Mouse (Mus musculus) macrophage (primary cell): ENCODE results near the gene Cpne4. TPM values are rescaled to one million over a fixed set of nuclear protein-coding genes. Genes with fewer than 3 reads are reported as not detected.

ENCODE experiments used
- H3K27ac ChIP-seq: fragments of 350-480 bp; formaldehyde crosslinking; 2 replicates; pipeline ENCODE4 v1.9.0; 2021
- H3K36me3 ChIP-seq: fragments of 350-480 bp; formaldehyde crosslinking; 2 replicates; pipeline ENCODE4 v1.9.0; 2021; ENCODE audit errors: inconsistent target
- H3K4me3 ChIP-seq: fragments of 350-480 bp; formaldehyde crosslinking; 2 replicates; pipeline ENCODE4 v1.9.0; 2021; ENCODE audit errors: inconsistent target
- H3K79me2 ChIP-seq: fragments of 350-480 bp; formaldehyde crosslinking; 2 replicates; pipeline ENCODE4 v1.9.0; 2021; ENCODE audit errors: inconsistent target
- WGBS: methylation state at CpG from one replicate; pipeline ENCODE4 v1.1.7; 2026; ENCODE audit warnings: inconsistent platforms; ENCODE audit not compliant: missing documents; 5-methylcytosine and 5-hydroxymethylcytosine counted together
- polyA plus RNA-seq: library from polyadenylated mRNA; stranded (reverse); fragments of 250-400 nt; gene quantifications from 3 replicates; pipeline ENCODE4 v1.2.4, GENCODE M21; 2018; ENCODE audit warnings: inconsistent platforms

The Cpne4 gene
- polyA plus RNA-seq, 1 experiment from 2014 or later = not detected

GRCm38 (mm10) chr9:104623564-104623963 lies 76.5 kb downstream of the Cpne4 start:
- Histone ChIP-seq H3K4me3 (no peak overlapping the region), H3K79me2 (no peaks in the 10 kb centered on the region), H3K36me3 (no peaks in the 10 kb centered on the region), H3K27ac (no peak overlapping the region)
- WGBS = 93% methylated on average over 4 of the region's 4 CpGs

GRCm38 (mm10) chr9:104627816-104628215 lies 80.7 kb downstream of the Cpne4 start:
- H3K4me3 ChIP-seq = no peak overlapping the region
- no peaks in the 10 kb centered on the region for H3K36me3 ChIP-seq
- 32% methylated on average over 7 of the region's 7 CpGs for WGBS
- no peaks in the 10 kb centered on the region for H3K79me2 ChIP-seq
- no peak overlapping the region for H3K27ac ChIP-seq

- 29% methylated on average over 7 of the region's 7 CpGs for WGBS
These were observed 82.2 kb downstream of the Cpne4 start for GRCm38 (mm10) chr9:104629282-104629681.

GRCm38 (mm10) chr9:104646348-104646994 lies 99.4 kb downstream of the Cpne4 start:
- 75% methylated on average over 5 of the region's 5 CpGs for WGBS
- Histone ChIP-seq H3K27ac (no peak overlapping the region), H3K36me3 (no peaks in the 10 kb centered on the region), H3K79me2 (no peaks in the 10 kb centered on the region), H3K4me3 (no peak overlapping the region)

More at GRCm38 (mm10) chr9:104629282-104629681, 82.2 kb downstream of the Cpne4 start:
- no peaks in the 10 kb centered on the region for H3K36me3 ChIP-seq
- no peaks in the 10 kb centered on the region for H3K79me2 ChIP-seq
- H3K27ac ChIP-seq = no peak overlapping the region
- no peak overlapping the region for H3K4me3 ChIP-seq

DNA sequence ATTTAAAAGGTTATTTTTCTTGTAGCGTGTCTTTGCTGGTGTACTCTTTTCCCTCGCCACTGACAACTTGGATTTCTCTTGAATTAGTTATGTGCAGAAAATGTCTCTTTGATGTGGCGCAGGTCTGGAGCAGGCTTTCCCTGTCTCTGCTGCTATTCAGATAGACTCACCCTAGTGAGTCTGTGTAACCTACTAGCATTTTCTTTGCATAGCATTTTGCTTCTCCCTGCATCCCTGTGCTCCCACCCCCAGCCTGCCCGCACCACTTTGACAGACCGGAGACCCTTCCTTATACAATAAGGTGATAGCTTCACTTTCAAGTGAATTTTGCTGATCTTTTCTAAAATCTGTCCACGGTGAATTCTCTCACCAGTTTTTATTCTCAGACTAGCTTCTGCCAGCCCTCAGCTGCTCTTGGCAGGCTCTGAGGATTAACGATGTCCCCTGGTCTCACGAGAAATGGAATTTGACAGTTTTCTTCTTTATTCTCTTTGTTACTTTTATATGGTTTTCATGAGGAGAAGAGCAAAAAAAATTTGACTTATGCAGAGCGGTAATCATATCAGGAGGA lies 105.7 kb downstream of the Cpne4 start:
- WGBS = 87% methylated on average over 9 of the region's 9 CpGs
- H3K4me3 ChIP-seq = no peak overlapping the region
- no peaks in the 10 kb centered on the region for H3K36me3 ChIP-seq
- no peak overlapping the region for H3K27ac ChIP-seq
- no peaks in the 10 kb centered on the region for H3K79me2 ChIP-seq

- Histone ChIP-seq H3K79me2 (no peaks in the 10 kb centered on the region), H3K36me3 (no peaks in the 10 kb centered on the region), H3K4me3 (no peak overlapping the region), H3K27ac (no peak overlapping the region)
- WGBS = 39% methylated on average over 4 of the region's 4 CpGs
These were observed 112.7 kb downstream of the Cpne4 start for GRCm38 (mm10) chr9:104659758-104660157.

DNA sequence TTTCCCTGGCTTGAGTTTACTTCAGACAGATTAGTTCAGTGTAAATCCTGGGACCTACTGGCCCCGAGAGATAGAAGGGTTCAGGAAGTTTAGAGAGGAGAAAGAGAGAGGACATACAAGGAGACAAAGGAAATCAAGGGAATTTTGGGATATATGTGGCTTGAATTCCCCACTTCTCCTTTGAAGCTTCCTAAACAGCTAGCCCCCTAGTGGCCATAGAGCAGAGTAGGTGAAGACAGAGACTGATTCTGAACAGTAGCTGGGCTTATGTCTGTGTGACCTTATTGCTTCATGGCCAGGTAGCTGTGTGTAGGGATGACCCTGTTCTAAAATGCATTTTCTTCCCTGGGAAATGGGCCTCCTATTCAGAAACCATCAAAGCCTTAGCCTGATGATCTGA lies 129.6 kb downstream of the Cpne4 start:
- Histone ChIP-seq H3K27ac (no peak overlapping the region), H3K36me3 (no peaks in the 10 kb centered on the region), H3K4me3 (no peak overlapping the region), H3K79me2 (no peaks in the 10 kb centered on the region)
- 50% methylated on average over 1 of the region's 1 CpGs for WGBS

- Histone ChIP-seq H3K4me3 (no peak overlapping the region), H3K79me2 (no peaks in the 10 kb centered on the region), H3K27ac (no peak overlapping the region), H3K36me3 (no peaks in the 10 kb centered on the region)
- 93% methylated on average over 3 of the region's 3 CpGs for WGBS
These were observed 131.5 kb downstream of the Cpne4 start for GRCm38 (mm10) chr9:104678571-104678970.

GRCm38 (mm10) chr9:104687051-104687450 lies 140.0 kb downstream of the Cpne4 start:
- H3K4me3 ChIP-seq = no peak overlapping the region
- H3K27ac ChIP-seq = no peak overlapping the region
- 70% methylated on average over 3 of the region's 3 CpGs for WGBS
- no peaks in the 10 kb centered on the region for H3K79me2 ChIP-seq
- no peaks in the 10 kb centered on the region for H3K36me3 ChIP-seq

DNA sequence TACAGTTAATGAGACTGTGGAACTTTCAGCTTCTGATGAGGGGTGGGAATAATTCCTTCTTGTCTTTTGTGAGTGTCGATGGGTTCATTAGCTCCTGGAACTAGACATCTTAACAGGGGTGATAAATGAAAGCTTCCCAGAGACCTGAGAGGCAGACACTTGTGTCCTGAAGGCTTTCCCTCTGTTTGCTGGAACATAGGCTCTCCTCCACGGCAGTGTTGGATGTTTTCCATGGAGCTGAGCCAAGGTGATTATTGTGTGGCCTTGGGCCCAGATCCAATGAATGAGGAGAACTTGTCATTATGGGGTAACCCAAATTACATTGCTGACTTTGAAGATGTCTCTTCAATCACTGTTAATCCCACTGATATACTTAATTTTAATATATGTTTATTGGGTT lies 146.1 kb downstream of the Cpne4 start:
- WGBS = 73% methylated on average over 2 of the region's 2 CpGs
- Histone ChIP-seq H3K4me3 (no peak overlapping the region), H3K27ac (no peak overlapping the region)

GRCm38 (mm10) chr9:104710831-104711230 lies 163.7 kb downstream of the Cpne4 start:
- WGBS = 90% methylated on average over 4 of the region's 5 CpGs
- no peak overlapping the region for H3K4me3 ChIP-seq
- H3K79me2 ChIP-seq = no peaks in the 10 kb centered on the region
- H3K27ac ChIP-seq = no peak overlapping the region
- no peaks in the 10 kb centered on the region for H3K36me3 ChIP-seq

More for the DNA sequence above, 146.1 kb downstream of the Cpne4 start:
- Histone ChIP-seq H3K79me2 (no peaks in the 10 kb centered on the region), H3K36me3 (no peaks in the 10 kb centered on the region)

GRCm38 (mm10) chr9:104725311-104725710 lies 178.2 kb downstream of the Cpne4 start:
- Histone ChIP-seq H3K36me3 (no peaks in the 10 kb centered on the region), H3K4me3 (no peak overlapping the region), H3K79me2 (no peaks in the 10 kb centered on the region), H3K27ac (no peak overlapping the region)
- WGBS = 100% methylated on average over 2 of the region's 2 CpGs

DNA sequence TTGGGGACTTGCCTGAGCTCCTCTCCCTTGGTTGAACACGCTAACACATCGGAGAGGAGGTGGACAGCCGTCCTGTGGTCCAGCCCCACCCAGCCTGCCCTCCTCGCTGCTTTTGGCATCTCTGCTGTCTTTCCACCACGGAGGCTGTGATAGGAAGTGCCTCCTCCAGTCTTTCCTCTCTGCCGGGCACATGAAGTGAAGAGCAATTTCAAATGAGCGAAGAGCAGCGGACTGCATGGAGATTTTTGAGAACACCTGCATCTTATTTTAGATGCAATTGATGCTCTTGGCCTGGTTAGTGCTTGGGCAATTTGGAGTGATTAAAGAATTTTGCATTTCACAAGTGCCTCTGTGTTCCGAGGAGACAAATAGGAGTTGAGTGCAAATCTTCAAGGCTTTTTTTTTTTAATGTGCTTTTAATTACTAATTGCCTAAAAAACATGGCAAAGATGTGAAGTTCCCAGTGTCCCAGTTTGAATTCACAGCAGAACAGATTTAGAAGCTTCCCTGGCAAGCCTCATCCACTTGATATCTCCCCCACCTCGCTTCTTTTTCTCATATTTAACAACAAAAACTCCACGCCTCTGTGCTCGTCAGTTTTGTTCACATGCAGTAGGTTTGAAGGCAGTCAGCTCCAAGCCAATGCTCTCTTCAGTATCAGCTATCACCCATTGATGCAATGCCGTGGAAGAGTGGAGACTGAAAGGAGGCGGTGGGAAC lies 195.7 kb downstream of the Cpne4 start:
- Histone ChIP-seq H3K4me3 (no peak overlapping the region), H3K79me2 (no peaks in the 10 kb centered on the region), H3K27ac (no peak overlapping the region), H3K36me3 (no peaks in the 10 kb centered on the region)
- WGBS = 79% methylated on average over 14 of the region's 14 CpGs

GRCm38 (mm10) chr9:104755519-104755918 lies 208.4 kb downstream of the Cpne4 start:
- Histone ChIP-seq H3K79me2 (no peaks in the 10 kb centered on the region), H3K36me3 (no peaks in the 10 kb centered on the region), H3K27ac (no peak overlapping the region), H3K4me3 (no peak overlapping the region)
- WGBS = 96% methylated on average over 14 of the region's 14 CpGs

- H3K27ac ChIP-seq = no peak overlapping the region
- H3K4me3 ChIP-seq = no peak overlapping the region
- H3K79me2 ChIP-seq = no peaks in the 10 kb centered on the region
- WGBS = 91% methylated on average over 7 of the region's 7 CpGs
- H3K36me3 ChIP-seq = no peaks in the 10 kb centered on the region
These were observed 212.9 kb downstream of the Cpne4 start for GRCm38 (mm10) chr9:104760031-104760430.
